In genomic region chr1:176688251-176688880, GRCm38 (mm10) we compare ENCODE assay signal across 18 mouse cellular contexts.
"Had no signal": no experiment of that assay in that cellular context is flagged by ENCODE, and none has a peak within 500 bp of the region (broad histone marks: within the 10 kb centered on the region; RNA-seq: fewer than 3 reads in every experiment).

No protein-coding gene starts in this region.

- DNase-seq: lung, adult 18-20 months; lung, embryonic 14.5 days; lung, postnatal 10 days; lung, postnatal 4 days; midbrain, embryonic 14.5 days; retina, postnatal 1 day; right cerebral cortex, adult 18-20 months; right cerebral cortex, postnatal 25 days; right cerebral cortex, postnatal 4 days; spleen, adult 18-20 months; thymus, adult 18-20 months; thymus, postnatal 14 days had no signal

- H3K4me3 ChIP-seq: midbrain, embryonic 10.5 days; midbrain, embryonic 12.5 days; myocyte; neural tube, embryonic 13.5 days; neural tube, embryonic 15.5 days had no signal

- H3K27me3 ChIP-seq: midbrain, embryonic 12.5 days; neural tube, embryonic 13.5 days; neural tube, embryonic 15.5 days had no signal

- H3K27ac ChIP-seq: midbrain, embryonic 10.5 days; midbrain, embryonic 12.5 days; neural tube, embryonic 13.5 days; neural tube, embryonic 15.5 days had no signal

- H3K36me3 ChIP-seq: midbrain, embryonic 10.5 days; midbrain, embryonic 12.5 days; neural tube, embryonic 13.5 days; neural tube, embryonic 15.5 days had no signal

- H3K9ac ChIP-seq: lung, embryonic 14.5 days; midbrain, embryonic 12.5 days; neural tube, embryonic 13.5 days; neural tube, embryonic 15.5 days had no signal

- H3K9me3 ChIP-seq: midbrain, embryonic 10.5 days; midbrain, embryonic 12.5 days; neural tube, embryonic 13.5 days; neural tube, embryonic 15.5 days had no signal

- H3K4me1 ChIP-seq: midbrain, embryonic 10.5 days; midbrain, embryonic 12.5 days; neural tube, embryonic 13.5 days; neural tube, embryonic 15.5 days had no signal

- ATAC-seq: midbrain, embryonic 16.5 days had no signal

- H3K4me2 ChIP-seq: lung, embryonic 14.5 days; midbrain, embryonic 12.5 days; neural tube, embryonic 13.5 days; neural tube, embryonic 15.5 days had no signal
